Mouse (Mus musculus): ENCODE results near the gene Cntn3. TPM values are rescaled to one million over a fixed set of nuclear protein-coding genes. Genes with fewer than 3 reads are reported as not detected.
"Not testable (repeated sequence)": the region's sequence is repeated elsewhere in the genome, so short reads cannot be mapped to it uniquely, and the experiment has no call there.

Cntn3 gene
- 10 to 100 TPM; 23.9 to 29.0 TPM for total RNA-seq (2021)
- long read RNA-seq, experiment 1, partial matches to known transcripts = 2 of 16 reads
- long read RNA-seq, experiment 1, other reads (novel, unspliced or antisense) = 14 of 16 reads
- long read RNA-seq, experiment 2, partial matches to known transcripts = 0 of 19 reads
- long read RNA-seq, experiment 2, other reads (novel, unspliced or antisense) = 19 of 19 reads

GRCm38 (mm10) chr6:102573001-102573400 is at the start of gene Cntn3:
Gene Cntn3 (minus strand): TSS chr6:102573101.
- intact Hi-C loops (cut with DNase I); DNase-seq (ENCODE audit: low spot score in 2 of 2): not testable (repeated sequence)

- DNase-seq (ENCODE audit: low spot score in 2 of 2) = peak in 1 of 2 experiments; percentile 29
- intact Hi-C loops (cut with DNase I) = no loop called here
Measured at GRCm38 (mm10) chr6:102600773-102601172, 27.9 kb upstream of the Cntn3 start.

GRCm38 (mm10) chr6:102597756-102598155 is 24.9 kb upstream of the Cntn3 start:
- peak; percentile 48 to 59 for DNase-seq (ENCODE audit: low spot score in 2 of 2)
- intact Hi-C loops (cut with DNase I) = no loop called here

GRCm38 (mm10) chr6:102590151-102590550 is 17.2 kb upstream of the Cntn3 start:
- intact Hi-C loops (cut with DNase I) = no loop called here
- no peak for DNase-seq (ENCODE audit: low spot score in 2 of 2)

GRCm38 (mm10) chr6:102589311-102589710 is 16.4 kb upstream of the Cntn3 start:
- intact Hi-C loops (cut with DNase I) = no loop called here
- no peak for DNase-seq (ENCODE audit: low spot score in 2 of 2)

GRCm38 (mm10) chr6:102586056-102586455 is 13.2 kb upstream of the Cntn3 start:
- intact Hi-C loops (cut with DNase I) = no loop called here
- DNase-seq (ENCODE audit: low spot score in 2 of 2) = no peak

GRCm38 (mm10) chr6:102583578-102583977 is 10.7 kb upstream of the Cntn3 start:
- intact Hi-C loops (cut with DNase I) = no loop called here
- no peak for DNase-seq (ENCODE audit: low spot score in 2 of 2)

- intact Hi-C loops (cut with DNase I) = loop anchor here (10.0 kb wide), 3 partner anchors 403 to 913 kb away; no protein-coding TSS in a partner anchor
- DNase-seq (ENCODE audit: low spot score in 2 of 2) = no peak
Measured at GRCm38 (mm10) chr6:102567496-102567895, 5.4 kb downstream of the Cntn3 start.

GRCm38 (mm10) chr6:102565228-102565627 is 7.7 kb downstream of the Cntn3 start:
- intact Hi-C loops (cut with DNase I) = loop anchor here (10.0 kb wide), 3 partner anchors 400 to 910 kb away; no protein-coding TSS in a partner anchor
- no peak for DNase-seq (ENCODE audit: low spot score in 2 of 2)

- DNase-seq (ENCODE audit: low spot score in 2 of 2) = peak; percentile 59 to 78
- intact Hi-C loops (cut with DNase I) = loop anchor here (10.0 kb wide), 3 partner anchors 399 to 909 kb away; no protein-coding TSS in a partner anchor
Measured at GRCm38 (mm10) chr6:102564011-102564731, 8.7 kb downstream of the Cntn3 start.

- intact Hi-C loops (cut with DNase I) = loop anchor here (10.0 kb wide), 3 partner anchors 399 to 909 kb away; no protein-coding TSS in a partner anchor
Measured at GRCm38 (mm10) chr6:102563431-102563830, 9.5 kb downstream of the Cntn3 start.

GRCm38 (mm10) chr6:102557521-102557920 is 15.4 kb downstream of the Cntn3 start:
- intact Hi-C loops (cut with DNase I) = no loop called here
- no peak for DNase-seq (ENCODE audit: low spot score in 2 of 2)

More at GRCm38 (mm10) chr6:102563431-102563830, 9.5 kb downstream of the Cntn3 start:
- DNase-seq (ENCODE audit: low spot score in 2 of 2) = no peak

- intact Hi-C loops (cut with DNase I) = no loop called here
Measured at GRCm38 (mm10) chr6:102556497-102556896, 16.4 kb downstream of the Cntn3 start.

GRCm38 (mm10) chr6:102555814-102556437 is 17.0 kb downstream of the Cntn3 start:
- intact Hi-C loops (cut with DNase I) = no loop called here

More at GRCm38 (mm10) chr6:102556497-102556896, 16.4 kb downstream of the Cntn3 start:
- DNase-seq (ENCODE audit: low spot score in 2 of 2) = no peak

GRCm38 (mm10) chr6:102555067-102555657 is 17.7 kb downstream of the Cntn3 start:
- intact Hi-C loops (cut with DNase I) = no loop called here
- no peak for DNase-seq (ENCODE audit: low spot score in 2 of 2)

More at GRCm38 (mm10) chr6:102555814-102556437, 17.0 kb downstream of the Cntn3 start:
- DNase-seq (ENCODE audit: low spot score in 2 of 2) = no peak

- intact Hi-C loops (cut with DNase I) = no loop called here
- DNase-seq (ENCODE audit: low spot score in 2 of 2) = no peak
Measured at GRCm38 (mm10) chr6:102541633-102542412, 31.1 kb downstream of the Cntn3 start.

GRCm38 (mm10) chr6:102535599-102535998 is 37.3 kb downstream of the Cntn3 start:
- no peak for DNase-seq (ENCODE audit: low spot score in 2 of 2)
- intact Hi-C loops (cut with DNase I) = no loop called here

- intact Hi-C loops (cut with DNase I) = no loop called here
- no peak for DNase-seq (ENCODE audit: low spot score in 2 of 2)
Measured at GRCm38 (mm10) chr6:102523037-102523436, 49.9 kb downstream of the Cntn3 start.

GRCm38 (mm10) chr6:102520977-102521376 is 51.9 kb downstream of the Cntn3 start:
- no peak for DNase-seq (ENCODE audit: low spot score in 2 of 2)
- intact Hi-C loops (cut with DNase I) = no loop called here
